Mouse (Mus musculus) small intestine, adult 2 months (tissue): ENCODE data around the gene Bclaf1. TPM values are rescaled to one million over a fixed set of nuclear protein-coding genes. Genes with fewer than 3 reads are reported as not detected.

Experiments
- H3K27ac ChIP-seq: fragments of 200-500 bp; 2 replicates; pipeline ENCODE4 v1.5.1; 2012; ENCODE audit warnings: low read depth, low read length, control low read depth, inconsistent platforms; ENCODE audit not compliant: insufficient read depth
- H3K27me3 ChIP-seq: fragments of 200-500 bp; 2 replicates; pipeline ENCODE4 v1.6.1; 2012; ENCODE audit warnings: mild to moderate bottlenecking, moderate library complexity, low read length, inconsistent platforms; ENCODE audit not compliant: control insufficient read depth, insufficient read depth
- H3K36me3 ChIP-seq: fragments of 200-500 bp; 2 replicates; pipeline ENCODE4 v1.6.1; 2012; ENCODE audit warnings: mild to moderate bottlenecking, low read length, control low read depth, inconsistent platforms; ENCODE audit not compliant: control insufficient read depth, insufficient read depth
- H3K4me1 ChIP-seq: fragments of 200-500 bp; 2 replicates; pipeline ENCODE4 v1.6.1; 2012; ENCODE audit warnings: low read length, inconsistent platforms, mixed read lengths; ENCODE audit not compliant: control insufficient read depth, insufficient read depth, insufficient read length
- H3K4me3 ChIP-seq: fragments of 200-500 bp; 2 replicates; pipeline ENCODE4 v1.5.1; 2012; ENCODE audit warnings: low read depth, mild to moderate bottlenecking, control low read depth, inconsistent platforms, low read length, moderate library complexity
- CTCF ChIP-seq: fragments of 200-500 bp; IDR thresholded peaks from 2 replicates; pipeline ENCODE4 v1.5.1; 2012; ENCODE audit warnings: low read depth, mild to moderate bottlenecking, control low read depth, inconsistent platforms, low read length, moderate library complexity, mixed read lengths; ENCODE audit not compliant: insufficient replicate concordance, insufficient read length; ENCODE audit errors: extremely low read depth
- POLR2A ChIP-seq: fragments of 200-500 bp; IDR thresholded peaks from 2 replicates; pipeline ENCODE4 v1.6.1; 2012; ENCODE audit warnings: low read depth, mild to moderate bottlenecking, control low read depth, inconsistent platforms, low read length, moderate library complexity
- WGBS: fragments of 180-500 bp; shearing (Covaris S2); methylation state at CpG from one replicate; pipeline ENCODE4 v1.1.7; 2018; 5-methylcytosine and 5-hydroxymethylcytosine counted together
- polyA plus RNA-seq: library from polyadenylated mRNA; depleted of rRNA; stranded (reverse); fragments of >200 nt; gene quantifications from 2 replicates; pipeline ENCODE4 v1.2.3, GENCODE M21; 2012

The Bclaf1 gene
- polyA plus RNA-seq, 1 experiment = 4.1 TPM

- H3K27ac ChIP-seq = no peak overlapping the region
- H3K4me3 ChIP-seq = no peak overlapping the region
- H3K4me1 ChIP-seq = no peaks in the 10 kb centered on the region
- WGBS = 89% methylated on average over 9 of the region's 9 CpGs
- H3K27me3 ChIP-seq = no peaks in the 10 kb centered on the region
- H3K36me3 ChIP-seq = peaks cover 65% of the 10 kb centered on the region
- TF ChIP-seq CTCF (no peak), POLR2A (no peak)
Measured at GRCm38 (mm10) chr10:20274022-20274421, 38.2 kb upstream of the Bclaf1 start.

DNA sequence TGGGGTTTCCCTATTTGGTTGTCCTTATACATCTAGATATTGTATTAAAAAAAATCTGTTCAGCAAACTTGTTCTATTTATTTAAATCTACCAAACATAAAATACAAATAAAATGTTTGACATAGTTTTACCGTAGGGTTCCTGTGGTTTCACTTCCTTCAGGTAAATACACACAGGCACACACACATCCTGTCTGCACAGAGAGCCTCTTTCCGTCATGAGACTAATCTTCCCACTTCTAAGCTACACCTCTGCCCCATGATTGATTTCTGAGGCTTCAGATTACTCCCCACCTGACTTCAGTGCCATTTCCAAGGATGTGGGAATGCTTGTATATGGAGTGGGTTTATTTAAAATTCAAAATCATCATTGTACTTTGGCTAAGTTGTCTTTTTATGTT lies 30.8 kb upstream of the Bclaf1 start:
- Histone ChIP-seq H3K4me1 (peaks cover 1% of the 10 kb centered on the region; the same call in 1 of the 2 replicates), H3K27ac (no peak overlapping the region), H3K36me3 (peaks cover 36% of the 10 kb centered on the region), H3K27me3 (no peaks in the 10 kb centered on the region), H3K4me3 (no peak overlapping the region)
- WGBS = 58% methylated on average over 2 of the region's 2 CpGs
- TF ChIP-seq CTCF = no peak
- no peak for TF ChIP-seq POLR2A

DNA sequence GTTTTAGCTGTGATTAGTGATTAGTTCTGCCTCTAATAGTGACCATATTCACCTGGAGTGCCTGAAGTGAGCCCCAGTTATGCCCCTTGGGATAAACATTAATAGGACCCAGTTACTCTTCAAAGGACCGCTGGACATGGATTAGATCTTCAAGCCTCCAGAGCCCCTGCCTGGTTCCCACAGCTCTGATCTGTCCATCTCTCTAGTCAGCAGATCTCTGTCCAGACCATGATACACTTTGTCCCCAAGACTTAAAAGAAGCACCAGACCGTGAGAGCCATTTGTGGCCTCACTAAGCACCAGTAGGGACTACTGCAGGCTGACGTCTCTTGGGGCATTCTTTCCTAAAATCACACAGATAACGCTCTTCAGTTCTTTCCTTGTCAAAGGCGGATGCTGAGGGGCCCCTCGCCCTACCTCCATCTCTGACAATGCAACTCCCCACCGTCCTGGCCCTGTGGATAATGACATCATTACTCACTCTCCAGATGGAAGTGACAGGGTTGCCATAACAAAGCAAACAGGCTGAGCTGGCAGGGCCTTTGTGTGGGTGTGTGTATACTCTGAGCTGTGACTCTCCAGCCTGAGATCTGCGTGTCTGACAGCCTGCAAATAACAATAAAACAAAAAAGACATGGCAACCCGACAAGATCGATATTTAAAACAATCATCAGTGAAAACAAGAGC lies 26.8 kb upstream of the Bclaf1 start:
- TF ChIP-seq POLR2A = no peak
- no peak for TF ChIP-seq CTCF
- Histone ChIP-seq H3K36me3 (peaks cover 14% of the 10 kb centered on the region), H3K4me1 (peaks cover 1% of the 10 kb centered on the region; the same call in 1 of the 2 replicates), H3K27me3 (no peaks in the 10 kb centered on the region), H3K27ac (no peak overlapping the region), H3K4me3 (no peak overlapping the region)
- WGBS = 27% methylated on average over 10 of the region's 10 CpGs

DNA sequence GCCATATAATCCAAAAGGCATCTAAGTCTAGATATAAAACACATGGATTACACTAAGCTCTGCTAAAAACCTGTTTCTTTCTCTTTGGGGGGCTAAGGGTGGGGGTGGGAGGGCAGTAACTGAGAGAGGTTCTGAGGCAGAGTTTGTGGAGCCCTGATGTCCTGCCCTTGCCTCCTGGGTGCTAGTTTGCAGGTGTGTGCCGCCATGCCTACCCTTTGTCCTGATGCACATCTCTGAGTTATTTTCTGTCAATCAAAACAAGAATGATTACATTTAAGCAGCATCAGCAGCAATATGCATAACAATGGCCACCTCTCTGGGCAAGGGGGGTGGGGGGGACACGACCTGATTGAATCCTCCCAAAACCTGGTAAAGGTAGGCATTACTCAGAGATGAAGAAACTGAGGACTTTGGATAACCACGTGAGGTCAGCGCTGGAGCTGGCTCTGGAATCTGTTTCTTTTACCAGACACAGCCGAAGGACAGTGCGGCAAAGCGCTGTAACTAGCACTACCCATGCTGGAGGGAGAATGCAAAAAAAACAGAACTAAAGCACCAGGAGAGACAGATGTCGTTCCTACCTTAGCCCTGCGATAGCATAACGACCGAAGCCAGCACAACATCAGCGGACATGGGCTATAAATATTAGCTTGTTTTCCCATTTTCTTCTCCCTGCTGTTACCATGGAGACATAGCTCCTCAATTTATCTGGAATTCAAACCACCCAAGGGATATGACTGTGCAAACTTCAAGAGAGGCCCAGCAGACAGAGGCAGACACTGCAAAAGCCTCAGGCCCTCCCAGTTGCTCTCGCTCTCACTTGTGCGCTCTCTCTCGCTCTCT lies 26.1 kb upstream of the Bclaf1 start:
- Histone ChIP-seq H3K36me3 (peaks cover 8% of the 10 kb centered on the region), H3K4me3 (no peak overlapping the region), H3K27ac (no peak overlapping the region), H3K4me1 (no peaks in the 10 kb centered on the region; the same call in 1 of the 2 replicates), H3K27me3 (no peaks in the 10 kb centered on the region)
- WGBS = 52% methylated on average over 15 of the region's 15 CpGs
- TF ChIP-seq POLR2A (no peak), CTCF (no peak)

GRCm38 (mm10) chr10:20287369-20287768 lies 24.9 kb upstream of the Bclaf1 start:
- Histone ChIP-seq H3K4me3 (no peak overlapping the region), H3K27me3 (no peaks in the 10 kb centered on the region), H3K4me1 (no peaks in the 10 kb centered on the region), H3K27ac (no peak overlapping the region), H3K36me3 (no peaks in the 10 kb centered on the region)
- no peak for TF ChIP-seq CTCF
- TF ChIP-seq POLR2A = no peak
- 82% methylated on average over 6 of the region's 6 CpGs for WGBS

DNA sequence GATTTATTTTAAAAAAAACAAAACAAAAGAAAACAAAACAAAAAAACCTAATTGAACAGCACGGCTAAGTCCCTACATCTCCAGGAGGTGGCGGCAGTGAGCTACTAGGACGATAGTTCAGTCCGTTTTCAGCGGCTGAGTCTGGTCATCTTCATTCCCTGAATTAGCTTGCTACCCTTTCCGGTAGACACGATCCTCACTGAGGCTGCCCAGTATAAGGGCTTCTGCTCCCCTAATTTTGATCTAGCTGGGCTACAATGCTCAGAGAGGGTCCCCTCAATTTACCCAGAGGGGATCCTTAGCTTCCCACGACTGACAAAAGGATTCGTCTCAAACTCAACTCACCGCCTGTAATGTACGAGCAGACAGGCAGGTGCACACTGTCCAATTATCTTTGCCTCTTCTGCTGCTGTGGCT lies 21.8 kb upstream of the Bclaf1 start:
- Histone ChIP-seq H3K4me3 (peak overlapping the region; percentile 1; the same call in 1 of the 2 replicates), H3K27me3 (no peaks in the 10 kb centered on the region), H3K36me3 (no peaks in the 10 kb centered on the region), H3K27ac (no peak overlapping the region), H3K4me1 (no peaks in the 10 kb centered on the region)
- TF ChIP-seq POLR2A (no peak), CTCF (peak; percentile 77; the same call in 1 of the 2 replicates)
- WGBS = 10% methylated on average over 11 of the region's 11 CpGs

DNA sequence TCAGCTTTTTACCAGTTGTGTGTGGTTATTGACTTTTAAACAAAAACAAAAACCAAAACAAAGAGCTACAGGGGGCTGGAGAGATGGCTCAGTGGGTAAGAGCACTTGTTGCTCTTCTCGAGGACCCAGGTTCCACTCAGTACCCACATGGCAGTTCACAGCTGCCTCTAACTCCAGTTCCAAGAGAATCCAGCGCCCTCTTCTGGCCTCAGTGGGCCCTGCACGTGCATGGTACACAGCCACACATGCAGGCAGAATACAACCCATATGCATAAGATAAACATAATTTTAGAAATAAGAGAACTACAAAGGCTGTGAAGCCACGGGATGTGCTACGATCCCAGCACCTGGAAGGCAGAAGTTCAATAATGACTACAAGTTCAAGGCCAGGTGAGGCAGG lies 16.3 kb upstream of the Bclaf1 start:
- H3K27me3 ChIP-seq = no peaks in the 10 kb centered on the region

More for the DNA sequence above, 16.3 kb upstream of the Bclaf1 start:
- no peak overlapping the region for H3K27ac ChIP-seq
- TF ChIP-seq CTCF (peak; percentile 29; the same call in 1 of the 2 replicates), POLR2A (no peak)
- WGBS = 58% methylated on average over 5 of the region's 5 CpGs
- H3K4me1 ChIP-seq = no peaks in the 10 kb centered on the region
- no peak overlapping the region for H3K4me3 ChIP-seq
- H3K36me3 ChIP-seq = no peaks in the 10 kb centered on the region
